Mouse (Mus musculus) layer of hippocampus, postnatal 14 days (tissue): ENCODE data around the gene Plin3. TPM values are rescaled to one million over a fixed set of nuclear protein-coding genes. Genes with fewer than 3 reads are reported as not detected.

Source experiments
- DNase-seq, 2 experiments: peaks; one replicate each; pipeline ENCODE4 v3.0.0; 2021 to 2022; ENCODE audit warnings: low spot score in 2 of 2, mixed read lengths in 1 of 2
- long read RNA-seq, 2 experiments: library from polyadenylated mRNA; stranded (forward); transcript quantifications; one replicate each; pipeline ENCODE4 v2.0.0; 2021
- total RNA-seq, 2 experiments: library from RNA; stranded (reverse); gene quantifications; 2 replicates each; pipeline ENCODE4 v1.2.3; 2021

Plin3 gene
- 1 to 10 TPM; 5.1 to 9.1 TPM for total RNA-seq
- long read RNA-seq, experiment 1, transcript Plin3-201 (8 exons, 3,645 nt): major isoform, 9 of 11 reads
- long read RNA-seq, experiment 1, partial matches to known transcripts: 2 of 11 reads
- long read RNA-seq, experiment 1, other reads (novel, unspliced or antisense): 0 of 11 reads
- long read RNA-seq, experiment 2, partial matches to known transcripts: 3 of 9 reads
- long read RNA-seq, experiment 2, other reads (novel, unspliced or antisense): 2 of 9 reads

DNA sequence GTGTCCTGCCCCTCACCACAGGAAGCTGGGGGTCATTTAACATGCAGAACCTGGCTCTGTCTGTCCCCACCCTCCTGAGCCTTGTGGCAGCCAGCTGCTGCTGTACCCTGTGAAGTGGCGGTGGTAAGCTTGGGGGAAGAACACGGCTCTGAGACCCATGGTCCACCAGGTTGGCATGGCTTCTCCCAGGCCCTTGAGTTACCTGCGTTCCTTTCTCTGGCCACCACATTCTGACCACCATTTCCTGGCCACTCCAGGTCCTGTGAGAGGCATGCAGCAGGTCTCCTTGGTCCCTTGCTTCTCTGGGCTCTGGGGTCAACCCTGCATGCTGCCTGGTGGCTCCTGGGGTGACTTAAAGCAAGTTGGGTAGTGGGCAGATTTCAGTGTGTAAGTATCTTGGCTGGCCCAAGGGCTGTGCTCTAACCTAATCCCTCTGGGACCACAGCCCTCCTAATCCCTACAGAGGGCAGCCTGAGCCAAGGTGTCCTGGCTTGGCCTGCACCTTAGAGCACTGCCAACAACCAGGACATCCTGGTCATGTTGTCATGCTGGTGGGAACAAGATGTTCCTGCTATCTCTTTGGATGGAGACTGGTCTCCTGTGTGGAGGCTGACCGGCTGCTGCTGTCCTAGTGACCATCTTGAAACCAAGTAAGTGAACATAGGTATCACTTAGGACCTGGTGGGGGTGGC lies at the start of gene Plin3:
Gene Plin3 (minus strand): TSS at position 343 of the 692 bp plus-strand sequence.
- no peak for DNase-seq

DNA sequence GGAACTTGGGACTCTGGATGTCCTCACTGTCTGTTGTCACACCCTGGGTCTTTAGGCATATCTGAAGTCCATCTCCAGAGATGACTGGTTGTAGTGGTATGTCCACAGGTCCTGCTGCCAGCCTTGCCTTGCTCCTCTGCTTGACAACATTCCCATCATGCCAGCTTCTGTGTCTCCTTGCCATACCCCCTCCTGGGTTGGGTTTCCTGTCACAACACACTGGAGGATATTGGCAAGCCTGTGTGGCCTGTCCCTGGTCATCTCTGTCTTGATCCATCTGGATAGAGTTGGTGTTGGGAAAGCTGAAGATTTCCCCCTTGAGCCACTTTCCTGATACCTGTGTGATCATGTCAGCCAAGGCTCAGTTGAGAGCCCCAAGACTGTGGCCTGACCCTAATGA lies 48.0 kb upstream of the Plin3 start:
- no peak for DNase-seq

DNA sequence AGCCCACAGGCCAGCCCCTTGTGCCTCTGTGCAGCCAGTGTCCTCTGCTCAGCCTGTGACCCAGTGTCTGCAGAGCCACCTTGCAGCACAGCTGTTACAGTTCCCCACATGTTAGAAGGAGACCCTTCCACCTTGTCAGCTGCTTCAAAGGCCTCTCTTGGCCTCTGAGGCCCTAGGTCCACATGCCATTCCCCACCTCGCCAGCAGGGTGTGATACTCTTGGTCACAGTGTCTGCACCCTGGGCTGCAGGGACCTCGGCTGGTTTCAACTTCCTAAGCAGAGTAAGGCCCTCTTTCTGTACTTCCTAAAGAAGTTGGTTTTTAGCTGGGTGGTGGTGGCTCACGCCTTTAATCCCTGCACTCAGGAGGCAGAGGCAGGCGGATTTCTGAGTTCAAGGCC lies 46.2 kb upstream of the Plin3 start:
- DNase-seq: no peak

DNA sequence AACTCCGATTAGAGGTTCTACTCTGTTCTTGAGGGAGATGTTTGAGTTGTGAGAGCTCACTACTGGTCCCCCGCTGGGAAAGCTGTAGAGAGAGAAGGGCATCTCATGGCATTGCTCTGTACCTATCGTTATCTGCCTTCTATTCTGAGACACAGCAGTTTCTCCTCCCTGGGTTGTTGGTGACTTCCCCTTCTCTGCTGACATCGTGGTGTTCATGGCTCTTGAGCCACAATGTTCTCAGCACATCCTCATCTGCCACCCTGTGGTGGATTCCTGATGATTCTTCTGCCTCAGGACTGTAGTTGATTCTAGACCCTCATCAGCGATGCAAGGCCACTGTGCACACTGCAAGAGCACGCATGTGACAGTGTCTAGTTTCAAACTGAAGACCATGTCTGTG lies 45.1 kb upstream of the Plin3 start:
- DNase-seq: no peak

DNA sequence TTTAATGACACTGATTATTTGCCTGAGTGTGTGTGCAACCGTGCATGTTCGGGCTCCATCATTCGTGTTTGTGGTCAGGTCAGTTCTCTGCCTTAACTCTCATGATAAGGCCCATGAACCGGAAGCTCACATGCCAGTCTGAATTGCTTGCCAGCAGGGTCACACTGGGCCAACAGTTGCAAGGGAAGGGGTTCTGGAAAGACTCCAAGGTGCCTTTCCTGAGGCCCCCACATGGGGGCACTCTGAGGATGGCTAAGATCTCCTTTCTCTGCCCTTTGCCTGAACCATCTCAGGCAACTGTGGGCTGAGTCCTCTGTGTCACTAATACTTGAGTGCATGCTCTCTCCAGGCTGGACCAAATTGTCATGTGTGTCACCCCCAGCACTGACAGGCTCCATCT lies 44.5 kb upstream of the Plin3 start:
- DNase-seq: peak; percentile 57 to 60

DNA sequence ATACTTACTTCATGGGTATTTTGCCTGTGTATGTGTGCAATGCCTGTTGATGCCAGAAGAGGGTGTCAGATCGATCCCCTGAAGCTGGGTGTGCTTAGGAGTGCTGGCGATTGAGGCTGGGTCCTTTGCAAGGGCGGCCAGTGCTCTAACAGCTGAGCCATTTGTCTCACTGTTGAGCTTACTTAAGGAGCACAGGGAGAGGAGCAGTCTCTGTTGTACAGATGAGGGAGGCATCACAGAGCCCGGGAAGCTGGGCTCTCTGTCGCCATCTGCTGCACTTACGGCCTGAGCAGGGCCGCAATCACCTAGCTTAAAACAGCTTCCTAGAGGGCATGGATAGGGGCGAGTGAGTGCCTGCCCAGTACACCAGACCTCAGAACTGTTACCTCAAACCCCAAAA lies 40.3 kb upstream of the Plin3 start:
- no peak for DNase-seq

DNA sequence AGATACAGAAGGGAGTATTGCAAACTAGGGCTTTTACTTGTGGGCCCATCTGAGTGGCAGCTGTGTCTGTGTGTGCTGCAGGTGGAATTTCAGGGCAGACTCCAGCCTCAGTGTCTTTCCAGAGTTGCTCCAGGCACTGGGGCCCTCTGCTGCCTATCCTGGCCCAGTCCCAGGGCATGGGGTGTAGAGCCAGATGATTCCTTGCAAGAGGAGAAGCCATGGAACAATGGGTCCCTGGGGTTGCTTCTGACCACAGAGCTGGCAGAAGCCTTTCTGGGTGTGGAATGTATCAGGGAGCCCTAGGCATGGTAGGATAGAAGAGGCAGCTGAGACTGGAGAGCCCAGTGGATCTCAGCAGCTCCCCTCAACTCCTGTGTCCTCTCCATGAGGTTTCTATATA lies 38.6 kb upstream of the Plin3 start:
- no peak for DNase-seq

DNA sequence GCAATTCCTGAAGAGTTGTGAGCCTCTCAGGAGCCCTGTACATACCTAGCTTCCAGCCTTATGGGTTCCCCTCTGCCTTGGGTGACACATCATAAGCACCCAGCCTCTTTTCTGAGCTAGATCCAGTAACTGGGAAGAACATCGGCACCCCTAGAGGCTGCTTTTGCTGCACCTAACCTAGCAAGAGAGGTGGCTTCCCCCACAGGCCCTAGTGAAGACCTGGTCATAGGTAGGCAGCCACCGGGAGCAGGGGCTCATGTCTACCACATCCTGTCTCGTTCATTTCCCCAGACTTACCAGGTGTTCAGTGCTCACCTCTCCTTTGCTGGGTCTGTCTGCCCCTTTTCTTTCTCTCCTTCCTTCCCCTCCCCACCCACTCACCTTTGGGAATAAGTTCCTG lies 37.7 kb upstream of the Plin3 start:
- DNase-seq: no peak

DNA sequence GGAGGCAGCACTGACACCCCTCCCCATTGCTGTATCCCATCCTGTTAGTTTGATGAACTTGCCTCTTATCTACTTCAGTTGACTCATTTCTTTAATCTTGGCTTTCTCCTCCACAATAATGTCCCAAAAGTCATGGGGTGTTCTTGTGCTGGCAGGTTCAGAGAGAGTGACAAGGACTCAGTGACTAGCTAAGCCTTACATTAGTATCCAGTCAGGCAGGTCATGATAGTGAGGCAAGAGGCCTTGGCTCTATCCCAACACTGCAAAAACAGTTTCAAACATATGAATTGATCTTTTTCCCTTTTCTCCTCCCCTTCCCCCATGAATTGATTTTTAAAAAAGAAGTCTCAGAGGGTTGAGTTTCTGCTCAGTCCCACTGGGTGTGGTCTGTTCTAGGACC lies 36.6 kb upstream of the Plin3 start:
- DNase-seq: no peak

DNA sequence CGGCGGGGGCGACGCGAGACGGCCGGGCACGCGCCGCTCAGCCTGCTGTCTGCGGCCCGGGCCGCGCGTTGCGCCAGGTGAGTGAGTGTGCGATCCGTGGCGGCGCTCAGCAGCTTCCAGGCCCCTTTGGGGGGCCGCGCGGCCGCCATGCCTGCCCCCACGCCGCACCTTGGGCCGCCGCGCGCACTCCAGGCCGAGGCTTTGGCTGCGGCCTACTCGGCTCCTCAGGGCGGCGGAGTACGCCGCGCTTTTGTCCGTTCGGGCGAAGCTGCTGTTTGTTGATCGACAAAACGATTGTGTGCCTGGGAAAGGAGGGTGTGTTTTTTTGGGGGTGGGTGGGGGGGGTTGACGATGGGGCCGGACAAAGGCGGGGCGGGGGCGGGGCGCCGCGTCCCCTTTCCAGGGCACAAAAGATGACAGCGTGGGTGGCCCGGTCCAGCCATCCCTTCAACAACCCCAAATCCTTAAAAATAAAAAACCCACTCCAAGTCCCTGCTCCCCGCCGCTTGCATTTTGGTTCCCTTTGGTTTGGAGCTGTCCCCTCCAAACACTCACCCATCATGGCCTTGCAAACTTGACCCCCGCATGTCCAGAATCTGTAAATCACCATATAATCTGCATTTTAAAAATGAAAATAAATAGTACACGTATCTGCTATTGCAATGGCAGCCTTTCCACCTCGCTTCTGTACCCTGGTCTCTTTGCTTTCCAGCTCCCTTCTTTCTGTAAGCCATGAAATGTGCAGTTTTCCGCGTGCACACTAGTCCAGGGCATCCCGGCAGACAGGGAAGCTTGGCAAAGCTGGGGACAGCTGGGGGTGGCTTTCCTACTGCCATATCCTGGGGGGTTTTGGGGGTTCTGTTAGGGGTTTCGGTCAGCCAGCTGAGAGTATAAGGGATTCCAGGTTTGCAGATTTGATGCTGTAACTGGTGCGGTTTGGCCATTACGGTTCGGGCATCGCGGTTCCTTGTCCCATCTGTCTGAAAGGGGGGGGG lies 33.8 kb upstream of the Plin3 start:
- DNase-seq: peak in 1 of 2 experiments; percentile 28

DNA sequence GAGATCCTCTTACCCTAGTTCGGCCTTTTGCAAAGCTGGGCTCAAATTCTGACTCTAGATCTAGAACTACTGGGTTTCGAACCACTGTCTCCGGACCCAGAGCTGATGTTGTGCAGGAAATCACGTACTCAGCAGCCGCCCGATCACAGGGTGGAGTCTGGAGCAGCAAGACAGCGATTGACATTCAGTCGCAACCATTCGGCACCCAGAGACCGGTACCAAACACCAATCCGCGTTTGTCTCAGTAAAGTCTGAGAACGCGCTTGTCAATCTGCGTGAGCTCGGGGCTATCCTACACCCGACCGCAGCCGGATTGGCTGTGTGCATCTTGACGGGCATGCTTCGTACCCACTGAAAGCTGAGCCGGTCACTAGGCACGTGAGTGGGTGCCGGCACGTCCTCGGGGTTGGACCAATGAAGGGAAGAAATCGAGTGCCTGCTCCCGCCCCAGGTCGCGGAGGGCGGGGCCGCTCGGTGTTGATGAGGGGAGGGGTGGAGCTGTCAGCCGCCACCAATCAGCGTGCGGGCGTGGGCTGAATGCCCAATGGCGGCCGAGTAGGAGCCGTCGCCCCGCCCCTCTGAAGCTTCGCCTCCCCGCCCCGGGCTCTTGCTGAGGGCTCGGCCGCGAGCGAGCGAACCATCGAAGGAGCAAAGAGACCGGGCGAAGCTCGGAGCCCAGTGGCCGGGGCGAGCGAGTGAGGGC lies 32.9 kb upstream of the Plin3 start, which contains the start of gene Kdm4b:
Gene Kdm4b (plus strand): TSS at position 613 of the 703 bp plus-strand sequence.
- peak; percentile 97 to 99 for DNase-seq

DNA sequence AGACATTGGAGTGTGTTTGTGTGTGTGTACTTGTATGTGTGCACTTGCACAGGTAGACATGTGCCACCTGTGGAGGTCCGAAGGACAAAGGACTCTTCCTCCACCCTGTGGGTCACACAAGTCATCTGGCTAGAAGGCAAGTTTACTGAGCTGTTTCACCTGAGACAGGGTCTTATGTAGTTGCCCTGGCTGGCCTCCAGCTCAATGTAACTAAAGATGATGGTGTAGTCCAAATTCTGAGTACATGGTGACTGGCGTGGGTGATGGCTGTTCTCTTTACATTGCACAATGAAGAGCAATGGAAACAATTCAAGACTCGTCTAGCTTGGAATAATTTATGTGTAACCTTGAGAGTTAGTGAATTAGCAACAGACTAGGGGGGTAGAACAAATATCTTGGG lies 31.7 kb upstream of the Plin3 start:
- DNase-seq: no peak

DNA sequence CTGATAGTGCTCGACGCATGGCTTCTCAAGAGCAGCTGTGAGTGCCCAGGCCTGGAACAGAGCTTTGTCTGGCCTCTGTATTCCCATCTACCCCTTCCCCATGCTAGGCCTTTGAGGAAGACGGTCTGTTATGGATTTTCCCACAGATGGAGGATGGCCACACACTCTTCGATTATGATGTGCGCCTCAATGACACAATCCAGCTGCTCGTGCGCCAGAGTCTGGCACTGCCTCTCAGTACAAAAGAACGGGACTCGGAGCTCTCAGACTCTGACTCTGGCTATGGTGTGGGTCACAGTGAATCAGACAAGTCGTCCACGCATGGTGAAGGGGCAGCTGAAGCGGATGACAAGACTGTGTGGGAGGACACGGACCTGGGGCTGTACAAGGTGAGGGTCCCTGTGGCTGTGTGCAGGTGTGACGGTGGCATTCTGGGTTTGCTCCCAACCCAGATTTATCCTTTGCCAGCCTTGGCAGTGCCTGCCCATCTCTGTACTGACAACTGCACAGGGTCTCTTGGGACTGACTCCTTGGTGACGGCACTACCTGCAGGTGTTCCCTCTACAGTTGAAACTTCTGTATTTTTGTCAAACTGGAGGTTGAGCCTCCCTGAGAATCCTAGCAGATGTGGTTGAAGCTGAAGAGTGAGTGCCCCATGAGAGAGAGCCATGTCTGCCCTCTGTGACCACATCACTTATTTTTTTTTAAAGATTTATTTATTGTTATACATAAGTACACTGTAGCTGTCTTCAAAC lies 16.7 kb upstream of the Plin3 start:
- DNase-seq: no peak

DNA sequence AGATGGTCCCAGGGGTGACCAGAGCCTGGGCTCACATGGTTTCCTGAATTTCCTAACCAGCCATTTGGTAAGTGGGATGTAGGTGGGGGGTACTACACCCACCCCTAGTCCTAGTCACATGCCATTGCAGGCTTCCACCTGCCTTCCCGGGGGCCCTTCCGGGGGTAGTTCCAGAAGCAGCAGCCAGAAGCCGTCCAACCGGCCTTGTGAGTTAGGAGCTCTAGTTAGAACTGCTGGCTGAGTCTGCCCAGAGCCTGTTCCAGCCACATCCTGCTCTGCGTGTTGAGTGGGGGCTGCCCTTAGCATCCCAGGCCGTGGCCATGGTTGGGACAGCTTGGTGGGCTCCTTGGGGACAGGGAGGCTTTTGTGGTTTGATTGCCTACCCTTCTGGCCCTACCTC lies 15.4 kb upstream of the Plin3 start:
- no peak for DNase-seq

DNA sequence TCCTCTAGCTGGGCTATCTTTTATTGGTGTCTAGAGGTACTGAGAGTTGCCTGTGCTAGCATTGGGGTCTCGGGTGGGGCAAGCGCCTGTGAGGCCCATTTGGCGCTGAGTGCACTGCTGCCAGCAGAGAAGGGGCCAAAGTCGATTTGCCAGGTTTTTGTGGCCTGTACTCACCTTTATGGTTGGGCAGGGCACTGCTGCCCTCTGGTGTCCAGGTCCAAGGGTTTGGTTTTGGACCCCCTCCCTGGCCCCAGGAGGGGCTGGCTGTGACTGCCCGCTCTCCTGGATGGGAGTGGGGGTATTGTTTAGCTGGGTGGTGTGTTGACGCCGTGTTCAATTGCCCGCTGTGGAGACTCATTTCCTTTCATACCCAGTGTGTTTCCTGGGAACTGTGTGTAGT lies 13.2 kb upstream of the Plin3 start:
- no peak for DNase-seq

DNA sequence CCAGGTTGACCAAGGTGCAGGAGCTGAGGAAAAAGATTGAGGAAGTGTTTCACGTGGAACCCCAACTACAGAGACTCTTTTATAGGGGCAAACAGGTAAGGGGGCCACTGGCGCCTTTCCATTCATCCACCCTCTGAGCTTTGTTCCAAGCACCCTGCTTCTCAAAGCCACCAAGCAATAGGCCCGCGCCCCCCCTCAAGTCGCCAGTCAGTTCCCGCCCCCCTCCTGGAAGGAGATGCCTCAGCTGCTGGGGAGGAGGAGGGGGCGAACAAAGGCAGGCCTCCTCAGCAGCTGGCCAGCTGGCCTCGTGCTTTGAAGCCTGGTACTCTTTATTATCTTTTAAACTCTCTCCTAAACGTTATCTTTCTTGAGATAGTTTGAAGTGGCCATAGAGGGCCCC lies 12.5 kb upstream of the Plin3 start:
- no peak for DNase-seq

DNA sequence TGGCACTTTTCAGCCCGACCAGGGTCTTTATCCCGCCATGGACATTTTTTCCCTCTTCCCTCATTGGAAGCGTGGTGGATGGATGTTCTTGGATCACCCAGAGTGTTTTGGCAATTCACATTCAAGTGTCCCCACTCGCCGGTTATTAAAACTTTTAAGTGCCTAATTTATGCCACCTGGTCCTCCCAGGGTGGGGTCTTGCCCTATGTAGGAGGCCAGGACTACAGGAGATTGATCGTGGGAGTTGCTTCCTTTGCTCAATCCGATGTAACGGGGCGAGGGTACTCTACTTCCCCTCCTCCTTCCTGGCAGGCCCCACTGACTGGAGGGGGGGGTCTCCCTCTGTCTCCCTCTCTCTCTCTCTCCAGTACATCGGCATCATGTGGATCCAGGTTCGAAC lies 12.0 kb upstream of the Plin3 start:
- DNase-seq: no peak

DNA sequence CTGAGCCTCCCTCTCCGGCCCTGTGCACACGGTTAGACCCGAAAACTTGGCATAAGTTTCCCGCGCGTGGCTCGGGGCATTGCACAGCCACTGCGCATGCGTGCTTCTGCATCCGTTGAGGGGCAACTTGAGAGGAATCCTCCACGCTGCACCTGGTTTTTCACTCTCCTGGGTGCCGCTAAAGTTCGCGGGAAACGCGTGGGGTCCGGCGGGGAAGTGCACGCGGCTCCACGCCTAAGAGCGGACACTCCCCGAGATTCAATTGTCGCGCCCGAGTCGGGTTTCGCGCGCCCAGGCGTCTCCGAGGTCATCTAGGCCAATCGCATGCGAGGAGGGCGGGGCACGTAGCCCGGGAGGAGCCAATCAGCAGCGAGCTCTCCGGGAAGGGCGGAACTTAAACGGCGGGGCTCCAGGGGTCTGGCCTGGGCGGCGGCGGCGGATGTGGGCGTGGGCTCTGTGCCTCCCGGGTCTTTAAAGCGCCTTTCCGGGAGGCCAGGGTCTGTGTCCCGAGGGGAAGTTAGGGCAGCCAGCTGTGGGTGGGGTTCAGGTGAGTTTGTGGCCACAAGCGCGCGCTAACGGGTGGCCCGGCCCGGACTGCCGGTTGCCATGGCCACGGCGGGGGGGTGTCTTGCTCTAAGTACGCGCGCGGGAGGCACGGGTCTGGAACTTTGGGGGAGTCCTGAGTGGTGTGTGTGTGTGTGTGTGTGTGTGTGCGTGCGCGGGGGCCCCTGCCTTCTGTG lies 11.3 kb upstream of the Plin3 start:
- peak; percentile 91 to 93 for DNase-seq

DNA sequence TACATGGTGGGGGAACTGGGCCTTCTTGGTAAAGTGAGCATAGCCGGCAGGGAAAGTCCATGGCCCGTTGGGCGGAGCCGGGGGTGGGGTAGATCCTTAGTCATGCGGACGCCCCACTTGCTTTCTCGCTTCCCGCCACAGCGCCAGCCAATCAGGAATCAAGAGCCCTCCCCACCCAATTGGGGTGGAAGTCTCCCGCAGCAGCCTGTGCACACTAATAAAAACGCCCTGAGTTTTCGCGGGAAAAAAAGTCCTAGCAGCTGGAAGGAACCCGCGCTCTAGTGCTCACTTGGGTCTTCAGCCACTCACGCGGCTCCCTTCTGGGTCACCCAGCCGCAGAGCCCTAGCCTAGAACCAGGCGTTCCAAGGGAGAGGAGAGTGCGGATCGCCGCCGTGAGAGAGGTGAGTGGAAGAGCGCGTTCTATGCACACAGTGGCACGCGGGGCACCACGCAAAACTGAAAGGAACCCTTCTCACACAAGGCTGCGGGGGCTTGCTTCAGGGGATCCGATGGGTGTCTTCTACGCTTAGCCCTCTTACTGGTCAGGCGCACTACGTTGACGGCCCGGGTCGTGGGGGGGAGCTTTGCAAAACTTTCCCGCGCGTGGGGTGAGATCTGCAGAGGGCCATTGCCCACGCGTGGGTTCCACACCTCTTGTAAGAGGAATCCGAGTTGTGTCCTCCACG lies 10.6 kb upstream of the Plin3 start, which contains the start of gene Uhrf1:
Gene Uhrf1 (plus strand): TSS at position 162 of the 687 bp plus-strand sequence.
- no peak for DNase-seq
